Mouse (Mus musculus) forebrain, postnatal 0 days (tissue): ENCODE data around the gene Gbe1. TPM values are rescaled to one million over a fixed set of nuclear protein-coding genes. Genes with fewer than 3 reads are reported as not detected.
A peak's percentile ranks its signal among the peaks of the same experiment; 100 is the strongest.

ENCODE experiments used
- ATAC-seq: fragments of 200-750 bp; cut with Nextera tagmentation; 2 replicates; pipeline ENCODE4 v1.8.0; 2017; ENCODE audit warnings: mild to moderate bottlenecking, moderate library complexity
- DNase-seq: peaks from one replicate; pipeline ENCODE4 v3.0.0-alpha.2; 2015
- H3K27ac ChIP-seq: fragments of 300-500 bp; sonication (generic); 2 replicates; pipeline ENCODE4 v1.5.1; 2014; ENCODE audit warnings: low read depth, mild to moderate bottlenecking, antibody characterized with exemption, low read length, moderate library complexity, mixed read lengths
- H3K27me3 ChIP-seq: fragments of 300-500 bp; sonication (generic); 2 replicates; pipeline ENCODE4 v1.6.1; 2014; ENCODE audit warnings: mild to moderate bottlenecking, low read length, mixed read lengths; ENCODE audit not compliant: insufficient read depth
- H3K36me3 ChIP-seq: fragments of 300-500 bp; sonication (generic); 2 replicates; pipeline ENCODE4 v1.6.1; 2014; ENCODE audit warnings: mild to moderate bottlenecking, moderate library complexity; ENCODE audit not compliant: insufficient read depth
- H3K4me1 ChIP-seq: fragments of 300-500 bp; sonication (generic); 2 replicates; pipeline ENCODE4 v1.6.1; 2014; ENCODE audit warnings: antibody characterized with exemption; ENCODE audit not compliant: insufficient read depth
- H3K4me2 ChIP-seq: fragments of 300-500 bp; sonication (generic); 2 replicates; pipeline ENCODE4 v1.6.1; 2014; ENCODE audit warnings: low read depth, mild to moderate bottlenecking, moderate library complexity
- H3K4me3 ChIP-seq: fragments of 300-500 bp; sonication (generic); 2 replicates; pipeline ENCODE4 v1.5.1; 2014; ENCODE audit warnings: low read depth, low read length, mixed read lengths
- H3K9ac ChIP-seq: fragments of 300-500 bp; sonication (generic); 2 replicates; pipeline ENCODE4 v1.6.1; 2014; ENCODE audit warnings: mild to moderate bottlenecking
- H3K9me3 ChIP-seq: fragments of 300-500 bp; sonication (generic); 2 replicates; pipeline ENCODE4 v1.6.1; 2016; ENCODE audit warnings: low read length
- CTCF ChIP-seq: sonication (generic); IDR thresholded peaks from 2 replicates; pipeline ENCODE4 v1.5.1; 2016; ENCODE audit warnings: antibody characterized with exemption, control low read depth, low read depth
- WGBS: fragments of 180-500 bp; shearing (Covaris S2); extraction: QIAGEN DNeasy Blood & Tissue Kit; methylation state at CpG from one replicate; pipeline ENCODE4 v1.1.7; 2014; 5-methylcytosine and 5-hydroxymethylcytosine counted together
- polyA plus RNA-seq: library from polyadenylated mRNA; unstranded; fragments of >200 nt; fragmentation: Nextera tagmentation; extraction: Ambion mirVana; gene quantifications from 2 replicates; pipeline ENCODE4 v1.2.1, GENCODE M21; 2015
- total RNA-seq: library from RNA; depleted of rRNA; stranded (reverse); fragments of >200 nt; gene quantifications from 2 replicates; pipeline ENCODE4 v1.2.3, GENCODE M21; 2014

The Gbe1 gene
- total and polyA plus RNA-seq, 2 experiments from 2014 or later, result 19.2 to 22.3 TPM

- Histone ChIP-seq H3K36me3 (no peaks in the 10 kb centered on the region), H3K9me3 (no peaks in the 10 kb centered on the region), H3K4me2 (no peak overlapping the region), H3K27me3 (no peaks in the 10 kb centered on the region), H3K27ac (no peak overlapping the region), H3K4me3 (no peak overlapping the region), H3K4me1 (no peaks in the 10 kb centered on the region), H3K9ac (no peak overlapping the region)
- no peak for DNase-seq
- 39% methylated on average over 3 of the region's 3 CpGs for WGBS
- no peak for ATAC-seq
- TF ChIP-seq CTCF, result no peak
These were observed 38.8 kb downstream of the Gbe1 start for GRCm38 (mm10) chr16:70352571-70352970.

GRCm38 (mm10) chr16:70353058-70353457 lies 39.3 kb downstream of the Gbe1 start:
- ATAC-seq, result no peak
- no peak for DNase-seq
- TF ChIP-seq CTCF, result 0 out of 2 replicates have a peak, but pooled peaks have one; percentile 11
- Histone ChIP-seq H3K4me2 (no peak overlapping the region), H3K36me3 (no peaks in the 10 kb centered on the region), H3K9me3 (no peaks in the 10 kb centered on the region), H3K27me3 (no peaks in the 10 kb centered on the region), H3K4me1 (no peaks in the 10 kb centered on the region), H3K4me3 (no peak overlapping the region), H3K27ac (no peak overlapping the region), H3K9ac (no peak overlapping the region)
- WGBS, result 34% methylated on average over 2 of the region's 2 CpGs

- no peak overlapping the region for H3K4me3 ChIP-seq
- H3K9ac ChIP-seq, result no peak overlapping the region
- no peaks in the 10 kb centered on the region for H3K27me3 ChIP-seq
- WGBS, result 93% methylated on average over 6 of the region's 6 CpGs
- H3K4me2 ChIP-seq, result no peak overlapping the region
- no peak for ATAC-seq
- H3K4me1 ChIP-seq, result no peaks in the 10 kb centered on the region
- H3K36me3 ChIP-seq, result no peaks in the 10 kb centered on the region
- no peak for DNase-seq
- 0 out of 2 replicates have a peak, but pooled peaks cover 7% of the 10 kb centered on the region for H3K9me3 ChIP-seq
- no peak for TF ChIP-seq CTCF
- no peak overlapping the region for H3K27ac ChIP-seq
These were observed 44.6 kb downstream of the Gbe1 start for GRCm38 (mm10) chr16:70358326-70358725.

- H3K4me2 ChIP-seq, result no peak overlapping the region
- no peak overlapping the region for H3K9ac ChIP-seq
- no peaks in the 10 kb centered on the region for H3K4me1 ChIP-seq
- ATAC-seq (no peak), DNase-seq (no peak)
- H3K27ac ChIP-seq, result no peak overlapping the region
- H3K9me3 ChIP-seq, result no peaks in the 10 kb centered on the region
- H3K36me3 ChIP-seq, result no peaks in the 10 kb centered on the region
- 97% methylated on average over 3 of the region's 3 CpGs for WGBS
- no peak overlapping the region for H3K4me3 ChIP-seq
- no peak for TF ChIP-seq CTCF
- H3K27me3 ChIP-seq, result no peaks in the 10 kb centered on the region
These were observed 51.5 kb downstream of the Gbe1 start for GRCm38 (mm10) chr16:70365229-70365628.

GRCm38 (mm10) chr16:70381045-70381444 lies 67.3 kb downstream of the Gbe1 start:
- no peak overlapping the region for H3K4me2 ChIP-seq
- no peak overlapping the region for H3K9ac ChIP-seq
- H3K27ac ChIP-seq, result no peak overlapping the region
- H3K27me3 ChIP-seq, result no peaks in the 10 kb centered on the region
- H3K36me3 ChIP-seq, result no peaks in the 10 kb centered on the region
- H3K4me3 ChIP-seq, result no peak overlapping the region
- ATAC-seq (no peak), DNase-seq (no peak)
- 94% methylated on average over 2 of the region's 2 CpGs for WGBS
- no peaks in the 10 kb centered on the region for H3K9me3 ChIP-seq
- no peak for TF ChIP-seq CTCF
- H3K4me1 ChIP-seq, result no peaks in the 10 kb centered on the region

- no peak overlapping the region for H3K27ac ChIP-seq
- 94% methylated on average over 1 of the region's 1 CpGs for WGBS
- H3K4me2 ChIP-seq, result no peak overlapping the region
- no peaks in the 10 kb centered on the region for H3K27me3 ChIP-seq
- DNase-seq (no peak), ATAC-seq (no peak)
- H3K36me3 ChIP-seq, result no peaks in the 10 kb centered on the region
- no peak overlapping the region for H3K9ac ChIP-seq
- no peak for TF ChIP-seq CTCF
- no peak overlapping the region for H3K4me3 ChIP-seq
- no peaks in the 10 kb centered on the region for H3K4me1 ChIP-seq
- H3K9me3 ChIP-seq, result no peaks in the 10 kb centered on the region
These were observed 71.7 kb downstream of the Gbe1 start for GRCm38 (mm10) chr16:70385494-70385893.

- no peaks in the 10 kb centered on the region for H3K9me3 ChIP-seq
- no peak overlapping the region for H3K4me3 ChIP-seq
- H3K9ac ChIP-seq, result no peak overlapping the region
- no peak for ATAC-seq
- 92% methylated on average over 2 of the region's 2 CpGs for WGBS
- no peak overlapping the region for H3K4me2 ChIP-seq
- no peaks in the 10 kb centered on the region for H3K4me1 ChIP-seq
- H3K27me3 ChIP-seq, result no peaks in the 10 kb centered on the region
- no peak for TF ChIP-seq CTCF
- DNase-seq, result no peak
- no peak overlapping the region for H3K27ac ChIP-seq
- no peaks in the 10 kb centered on the region for H3K36me3 ChIP-seq
These were observed 73.6 kb downstream of the Gbe1 start for GRCm38 (mm10) chr16:70387385-70387784.

GRCm38 (mm10) chr16:70395276-70395675 lies 81.5 kb downstream of the Gbe1 start:
- H3K9me3 ChIP-seq, result no peaks in the 10 kb centered on the region
- 86% methylated on average over 3 of the region's 3 CpGs for WGBS
- DNase-seq, result no peak

More at GRCm38 (mm10) chr16:70395276-70395675, 81.5 kb downstream of the Gbe1 start:
- TF ChIP-seq CTCF, result no peak
- Histone ChIP-seq H3K36me3 (no peaks in the 10 kb centered on the region), H3K27me3 (no peaks in the 10 kb centered on the region), H3K4me2 (no peak overlapping the region), H3K4me1 (no peaks in the 10 kb centered on the region), H3K9ac (no peak overlapping the region), H3K4me3 (no peak overlapping the region), H3K27ac (no peak overlapping the region)
- ATAC-seq, result no peak
